Mouse (Mus musculus) lung, postnatal 25 days (tissue): ENCODE data around the gene Gm3336.
A peak's percentile ranks its signal among the peaks of the same experiment; 100 is the strongest.

Experiments
- DNase-seq: peaks from one replicate; pipeline ENCODE4 v3.0.0; 2022; ENCODE audit warnings: low spot score

The Gm3336 gene

DNA sequence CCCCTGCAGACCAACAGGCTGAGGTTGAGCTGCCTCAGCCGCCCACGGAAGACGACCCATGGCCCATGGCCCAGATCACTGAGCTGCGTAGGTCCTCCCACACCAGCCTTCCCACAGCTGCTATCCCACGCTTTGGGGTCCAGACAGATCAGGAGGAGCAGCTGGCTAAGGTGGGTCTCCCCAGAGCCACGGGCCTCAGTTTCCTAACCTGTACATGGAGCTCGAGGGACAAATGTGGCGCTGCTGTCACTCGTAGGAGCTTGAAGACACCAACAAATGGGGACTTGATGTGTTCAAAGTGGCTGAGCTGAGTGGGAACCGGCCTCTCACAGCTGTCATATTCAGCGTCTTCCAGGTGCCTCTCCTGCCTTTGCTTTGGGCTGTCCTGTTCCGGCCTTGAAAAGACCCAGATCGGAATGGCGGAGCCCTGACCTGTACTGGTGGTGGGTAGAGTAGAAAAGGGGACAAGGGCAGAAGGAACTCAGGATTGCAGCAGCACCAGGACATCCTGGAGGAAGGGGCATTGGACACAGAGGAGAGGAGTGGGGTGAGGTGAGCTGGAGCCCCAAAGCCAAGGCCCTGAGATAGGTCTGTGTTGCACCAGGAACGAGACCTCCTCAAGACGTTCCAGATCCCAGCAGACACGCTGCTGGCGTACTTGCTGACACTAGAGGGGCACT lies 29.0 kb downstream of the Gm3336 start:
- no peak for DNase-seq

DNA sequence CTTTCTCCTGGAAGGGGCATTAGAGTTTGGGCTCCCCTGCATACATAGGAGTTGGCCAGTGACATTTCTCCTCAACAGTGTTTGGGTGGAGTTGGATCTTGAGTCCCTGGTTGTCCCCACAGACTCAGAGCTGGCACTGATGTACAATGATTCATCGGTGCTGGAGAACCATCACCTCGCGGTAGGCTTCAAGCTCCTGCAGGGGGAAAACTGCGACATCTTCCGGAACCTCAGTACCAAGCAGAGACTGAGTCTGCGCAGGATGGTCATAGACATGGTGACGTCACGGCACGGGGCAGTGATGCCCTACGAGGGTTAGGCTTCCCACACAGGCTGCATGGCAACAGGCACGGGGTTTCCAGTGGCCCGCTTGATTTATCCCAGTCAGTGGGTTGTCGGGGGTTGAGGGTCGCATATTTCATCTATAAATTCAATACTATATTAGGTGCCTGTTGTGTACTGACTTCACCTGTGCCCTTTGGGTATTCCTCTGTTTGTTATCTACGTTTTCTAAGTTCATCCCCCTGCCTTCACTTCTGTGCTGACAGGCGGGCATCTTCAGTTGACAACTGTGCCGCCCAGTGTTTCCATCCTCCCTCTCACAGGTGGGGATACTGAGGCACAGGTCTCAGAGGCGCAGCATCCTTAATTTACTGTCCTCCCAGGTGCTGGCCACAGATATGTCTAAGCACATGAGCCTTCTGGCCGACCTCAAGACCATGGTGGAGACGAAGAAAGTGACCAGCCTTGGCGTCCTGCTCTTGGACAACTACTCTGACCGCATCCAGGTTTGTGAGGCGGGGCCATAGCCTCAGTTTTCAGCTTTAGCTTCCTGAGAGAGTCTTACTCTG lies 30.1 kb downstream of the Gm3336 start:
- no peak for DNase-seq

DNA sequence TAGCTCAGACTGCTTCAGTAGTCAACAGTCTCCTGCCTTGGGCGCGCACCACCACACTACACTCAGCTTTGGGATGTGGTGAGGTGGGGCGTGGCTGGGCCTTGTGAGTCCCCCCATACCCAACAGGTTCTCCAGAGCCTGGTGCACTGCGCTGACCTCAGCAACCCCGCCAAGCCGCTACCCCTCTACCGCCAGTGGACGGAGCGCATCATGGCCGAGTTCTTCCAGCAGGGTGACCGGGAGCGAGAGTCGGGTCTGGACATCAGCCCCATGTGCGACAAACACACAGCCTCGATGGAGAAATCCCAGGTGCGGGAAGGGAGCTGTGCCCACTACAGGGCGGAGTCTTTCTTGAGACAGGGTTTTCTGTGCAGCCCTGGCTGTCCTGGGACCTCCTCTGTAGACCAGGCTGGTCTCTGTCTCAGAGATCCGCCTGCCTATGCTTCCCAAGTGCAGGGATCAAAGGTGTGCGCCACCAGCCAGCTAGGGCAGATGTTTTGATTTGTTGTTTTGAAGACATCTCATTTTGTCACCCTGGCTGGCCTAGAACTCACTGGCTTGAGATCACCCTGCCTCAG lies 30.8 kb downstream of the Gm3336 start:
- no peak for DNase-seq

DNA sequence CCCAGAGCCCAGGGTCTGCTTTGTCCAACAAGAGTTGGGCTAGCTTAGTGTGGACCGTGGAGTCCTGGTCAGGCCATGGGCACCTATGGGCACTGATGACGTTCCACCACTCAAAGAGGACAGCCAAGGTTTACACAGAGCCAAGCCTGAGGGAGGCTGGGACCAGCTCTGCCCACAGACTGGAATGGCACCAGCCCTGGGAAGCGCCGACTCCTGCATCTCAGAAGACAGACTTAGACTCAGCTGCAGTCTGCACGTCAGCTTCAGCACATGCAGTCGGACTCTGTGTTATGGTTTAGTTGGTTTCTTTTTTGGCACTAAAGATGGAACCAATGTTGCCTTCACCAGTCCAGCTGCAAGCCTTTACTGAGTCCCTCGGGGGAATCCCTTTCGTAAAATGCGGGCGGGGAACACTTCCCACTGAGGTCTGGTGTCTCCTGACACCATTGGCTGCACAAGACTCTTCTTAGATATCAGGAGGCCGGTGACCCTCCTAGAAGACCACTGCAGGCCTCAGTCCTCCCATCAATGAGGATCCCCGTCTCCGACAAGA lies 31.9 kb downstream of the Gm3336 start:
- DNase-seq, result no peak

DNA sequence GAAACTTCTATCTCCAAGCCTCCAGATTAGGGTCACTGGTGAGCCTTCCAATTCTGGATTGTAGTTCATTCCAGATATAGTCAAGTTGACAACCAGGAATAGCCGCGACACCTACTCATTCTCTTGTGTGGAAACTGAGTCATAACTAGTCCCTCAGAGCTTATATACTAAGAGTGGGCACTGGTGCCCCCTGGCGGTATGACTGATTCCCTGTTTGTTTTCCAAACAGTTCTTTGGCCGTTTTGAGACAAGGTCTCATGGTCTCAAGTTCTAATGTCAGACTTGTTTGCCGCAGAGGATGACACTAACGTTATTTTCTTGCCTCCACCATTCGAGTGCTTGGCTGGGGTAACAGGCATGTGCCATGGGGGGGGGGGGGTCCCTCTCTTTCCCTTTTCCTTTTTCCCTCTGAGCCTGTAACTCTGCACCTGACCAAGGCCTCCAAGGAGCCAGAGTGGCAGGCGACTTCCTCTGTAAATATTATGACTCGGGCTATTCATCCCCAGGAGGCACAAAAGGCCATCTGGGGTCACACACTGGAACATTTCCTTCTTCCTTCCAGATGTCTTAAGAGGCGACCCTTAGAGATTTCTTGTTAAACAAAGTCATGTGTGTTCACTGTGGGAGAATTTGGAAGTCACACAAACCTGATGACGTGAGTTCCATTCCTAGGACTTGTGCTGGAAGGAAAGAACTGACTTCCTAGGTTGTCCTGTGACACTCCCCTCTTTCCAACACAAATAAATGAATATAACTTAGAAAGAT lies 33.8 kb downstream of the Gm3336 start:
- DNase-seq, result peak; percentile 95

DNA sequence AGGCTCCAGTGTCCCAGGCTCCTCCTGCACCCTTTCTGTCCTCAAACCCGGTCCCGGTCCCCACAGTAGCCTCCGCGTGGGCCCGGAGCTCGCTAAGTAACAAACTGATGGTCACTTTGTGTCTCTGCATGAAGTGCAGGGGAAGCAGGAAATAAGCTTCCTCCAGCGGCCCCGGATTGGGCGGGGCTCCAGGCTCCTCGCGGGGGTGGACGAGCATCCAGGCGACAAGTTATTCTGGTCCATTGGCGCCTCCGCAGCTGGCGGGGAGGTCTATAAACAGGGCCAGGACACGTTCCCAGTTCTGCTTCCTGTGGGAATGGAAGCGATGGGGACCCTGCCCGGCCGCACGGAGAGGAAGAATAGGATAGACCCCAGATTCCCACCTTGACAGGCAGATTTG lies 34.8 kb downstream of the Gm3336 start:
- DNase-seq, result peak; percentile 94

DNA sequence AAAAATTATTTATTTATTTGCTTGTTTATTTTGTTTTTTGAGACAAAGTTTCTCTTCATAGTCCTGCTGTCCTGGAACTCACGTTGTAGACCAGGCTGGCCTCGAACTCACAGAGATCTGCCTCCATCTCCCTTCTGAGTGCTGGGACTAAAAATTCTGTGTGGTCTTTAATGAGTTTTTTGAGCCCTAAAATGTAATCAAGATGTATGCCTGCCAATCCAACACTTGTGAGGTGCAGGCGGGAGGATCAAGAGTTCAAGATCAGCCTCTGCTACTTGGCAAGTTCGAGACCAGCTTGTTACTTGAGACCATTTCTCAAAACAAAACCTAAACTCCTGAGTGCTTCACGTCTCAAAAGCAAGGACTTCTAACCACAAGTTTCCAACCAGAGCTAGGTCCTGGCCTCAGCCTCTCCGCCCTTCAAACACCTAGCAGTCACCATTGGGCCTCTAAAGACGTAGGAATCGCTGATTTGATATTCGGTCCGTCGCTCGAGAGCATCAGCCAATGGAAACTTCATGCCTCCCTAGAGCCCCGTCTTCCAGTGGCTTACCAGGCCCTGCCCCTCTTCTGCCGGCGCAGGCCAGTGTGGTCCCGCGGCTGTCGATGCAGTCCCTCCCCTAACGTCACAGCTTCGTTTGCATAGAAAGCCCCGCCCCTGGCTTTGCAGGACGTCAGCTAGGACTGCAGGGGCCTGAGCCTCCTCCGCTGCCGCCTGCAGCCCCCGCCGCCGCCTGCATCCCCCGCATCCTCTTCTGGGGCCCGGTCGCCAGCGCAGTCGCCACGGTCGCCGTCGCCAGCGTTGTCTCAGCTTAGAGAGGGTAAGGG lies 35.9 kb downstream of the Gm3336 start, which contains the start of gene Rab3a:
TSS of gene Rab3a (plus strand) at position 637 of the 828 bp plus-strand sequence.
- peak; percentile 99 for DNase-seq

DNA sequence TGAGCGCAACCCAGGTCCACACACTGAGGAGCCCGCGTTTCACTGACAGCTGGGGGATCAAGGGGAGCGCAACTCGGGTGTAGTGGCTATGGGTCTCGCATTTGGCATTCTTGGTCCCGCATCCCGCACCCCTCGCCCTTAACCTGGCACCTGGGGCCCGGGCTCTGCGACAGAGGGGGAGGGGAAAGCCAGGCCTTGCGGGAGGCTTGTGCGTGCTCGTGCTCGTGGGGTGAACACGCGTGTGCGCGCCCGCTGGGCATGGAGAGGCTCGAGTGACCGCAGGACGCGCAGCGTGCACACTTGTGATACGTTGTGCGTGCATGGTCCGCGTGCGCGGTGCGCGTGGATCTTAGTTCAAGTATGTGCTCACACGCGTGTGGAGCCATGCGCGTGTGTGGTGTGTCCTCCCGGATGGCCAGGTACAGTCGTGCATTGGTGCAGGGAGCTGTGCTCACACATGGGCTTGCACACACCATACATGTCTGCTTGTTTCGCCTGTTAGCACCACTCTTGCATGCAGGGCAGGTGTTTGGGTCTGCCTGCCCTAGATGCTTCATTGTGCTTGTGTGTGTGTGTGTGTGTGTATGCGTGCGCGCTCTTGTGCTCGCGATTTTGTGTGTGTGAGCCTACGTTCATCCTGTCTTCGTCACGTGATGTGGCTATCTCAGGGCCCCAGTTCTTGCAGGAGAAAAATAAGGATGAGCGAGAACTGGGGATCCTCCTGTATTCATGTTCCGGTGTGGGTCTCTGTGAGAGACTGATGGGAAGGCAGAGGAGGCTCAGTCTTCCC lies 36.7 kb downstream of the Gm3336 start:
- no peak for DNase-seq

DNA sequence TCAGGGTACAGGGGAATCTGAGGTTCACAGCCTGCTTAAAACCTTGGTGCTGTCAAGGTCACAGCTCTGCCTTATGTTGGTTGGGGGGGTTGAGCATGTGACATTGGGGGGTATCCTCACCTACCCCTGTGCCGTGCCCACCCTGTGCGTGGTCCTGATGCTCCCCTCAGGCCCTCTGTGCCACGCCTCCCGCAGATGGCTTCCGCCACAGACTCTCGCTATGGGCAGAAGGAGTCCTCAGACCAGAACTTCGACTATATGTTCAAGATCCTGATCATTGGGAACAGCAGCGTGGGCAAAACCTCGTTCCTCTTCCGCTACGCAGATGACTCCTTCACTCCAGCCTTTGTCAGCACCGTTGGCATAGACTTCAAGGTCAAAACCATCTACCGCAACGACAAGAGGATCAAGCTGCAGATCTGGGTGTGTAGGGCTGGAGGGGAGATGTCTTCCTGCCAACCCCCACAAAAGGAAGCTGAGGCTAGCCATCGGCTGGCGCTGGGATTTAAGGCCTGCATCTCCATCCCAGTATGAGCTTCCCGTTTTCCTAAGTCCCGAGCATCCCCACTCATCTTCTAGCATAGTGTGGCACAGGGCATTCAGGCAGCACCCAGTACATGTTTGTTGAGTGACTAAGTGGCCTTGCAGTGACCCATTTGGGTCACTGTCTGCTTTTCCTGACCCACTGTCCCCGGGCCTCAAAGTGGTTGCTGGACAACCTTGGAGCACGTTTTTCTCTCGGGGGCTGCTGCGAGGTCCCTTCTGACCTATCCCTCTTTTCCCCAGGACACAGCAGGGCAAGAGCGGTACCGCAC lies 37.5 kb downstream of the Gm3336 start:
- DNase-seq, result no peak

DNA sequence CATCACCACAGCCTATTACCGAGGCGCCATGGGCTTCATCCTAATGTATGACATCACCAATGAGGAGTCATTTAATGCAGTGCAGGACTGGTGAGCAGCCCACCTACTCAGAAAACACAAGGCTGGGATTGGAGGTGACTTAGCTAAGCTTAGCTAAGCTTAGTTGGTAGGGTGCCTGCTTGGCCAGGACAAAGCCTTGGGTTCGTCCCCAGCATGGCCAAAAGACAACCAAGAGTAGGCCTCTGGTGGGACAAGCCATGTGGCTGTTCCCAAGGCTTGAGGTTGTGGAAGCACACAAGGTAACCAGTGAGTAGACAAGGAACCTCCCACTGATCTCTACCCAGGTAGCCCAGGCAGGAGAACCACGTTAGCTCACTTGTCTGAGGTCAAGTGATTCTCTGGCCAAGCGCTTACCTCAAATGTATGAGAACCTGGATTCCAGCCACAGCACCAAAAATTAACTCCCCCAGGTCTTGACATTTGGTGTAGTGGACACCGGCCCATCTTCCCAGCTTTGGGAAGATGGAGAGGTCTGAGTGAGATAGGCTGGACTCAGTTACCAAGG lies 38.2 kb downstream of the Gm3336 start:
- DNase-seq, result no peak

DNA sequence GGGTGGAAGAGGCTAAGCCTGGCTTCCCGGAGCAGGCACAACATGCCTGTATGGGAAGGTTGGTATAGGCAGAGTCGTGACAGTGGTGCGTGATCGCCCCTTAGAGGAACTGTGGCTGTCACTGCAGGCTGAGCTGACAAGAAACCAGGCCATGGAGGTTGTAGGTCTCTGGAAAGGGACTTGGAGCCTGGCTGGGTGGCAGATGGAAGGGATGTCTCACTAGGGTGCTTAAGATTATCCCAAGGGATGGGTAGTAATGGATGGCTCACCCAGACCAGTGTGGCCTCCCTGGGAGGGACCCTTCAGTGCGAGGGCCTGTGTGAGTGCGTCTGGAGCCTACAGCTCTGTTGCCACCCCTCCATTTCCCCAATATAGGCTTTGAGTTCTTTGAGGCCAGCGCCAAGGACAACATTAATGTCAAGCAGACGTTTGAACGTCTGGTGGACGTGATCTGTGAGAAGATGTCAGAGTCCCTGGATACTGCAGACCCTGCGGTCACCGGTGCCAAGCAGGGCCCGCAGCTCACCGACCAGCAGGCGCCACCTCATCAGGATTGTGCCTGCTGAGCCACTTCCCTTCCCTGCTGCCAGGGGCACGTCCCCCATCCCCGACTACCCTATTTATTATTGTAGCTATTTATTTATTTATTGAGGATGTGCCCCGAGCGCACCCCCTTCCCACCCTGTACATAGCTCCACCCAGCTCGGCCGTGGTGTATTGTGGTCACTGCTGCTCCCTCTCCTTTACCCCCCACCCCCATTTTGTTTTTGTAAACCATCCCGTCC lies 39.4 kb downstream of the Gm3336 start:
- DNase-seq, result no peak

DNA sequence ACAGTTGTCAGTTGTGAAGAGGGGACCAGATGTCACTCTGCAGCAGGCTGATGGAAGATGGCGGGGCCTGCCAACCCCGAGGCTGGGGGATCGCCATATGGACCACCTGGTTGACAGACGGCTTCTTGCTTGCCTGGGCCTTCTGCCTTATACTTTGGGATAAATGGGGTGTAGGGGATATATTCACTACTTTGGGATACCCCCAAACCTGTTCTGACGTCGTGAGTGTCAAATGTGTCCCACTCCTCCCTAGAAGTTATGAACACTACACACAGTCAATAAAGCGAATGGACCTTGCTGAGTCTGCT lies 39.9 kb downstream of the Gm3336 start:
- no peak for DNase-seq

DNA sequence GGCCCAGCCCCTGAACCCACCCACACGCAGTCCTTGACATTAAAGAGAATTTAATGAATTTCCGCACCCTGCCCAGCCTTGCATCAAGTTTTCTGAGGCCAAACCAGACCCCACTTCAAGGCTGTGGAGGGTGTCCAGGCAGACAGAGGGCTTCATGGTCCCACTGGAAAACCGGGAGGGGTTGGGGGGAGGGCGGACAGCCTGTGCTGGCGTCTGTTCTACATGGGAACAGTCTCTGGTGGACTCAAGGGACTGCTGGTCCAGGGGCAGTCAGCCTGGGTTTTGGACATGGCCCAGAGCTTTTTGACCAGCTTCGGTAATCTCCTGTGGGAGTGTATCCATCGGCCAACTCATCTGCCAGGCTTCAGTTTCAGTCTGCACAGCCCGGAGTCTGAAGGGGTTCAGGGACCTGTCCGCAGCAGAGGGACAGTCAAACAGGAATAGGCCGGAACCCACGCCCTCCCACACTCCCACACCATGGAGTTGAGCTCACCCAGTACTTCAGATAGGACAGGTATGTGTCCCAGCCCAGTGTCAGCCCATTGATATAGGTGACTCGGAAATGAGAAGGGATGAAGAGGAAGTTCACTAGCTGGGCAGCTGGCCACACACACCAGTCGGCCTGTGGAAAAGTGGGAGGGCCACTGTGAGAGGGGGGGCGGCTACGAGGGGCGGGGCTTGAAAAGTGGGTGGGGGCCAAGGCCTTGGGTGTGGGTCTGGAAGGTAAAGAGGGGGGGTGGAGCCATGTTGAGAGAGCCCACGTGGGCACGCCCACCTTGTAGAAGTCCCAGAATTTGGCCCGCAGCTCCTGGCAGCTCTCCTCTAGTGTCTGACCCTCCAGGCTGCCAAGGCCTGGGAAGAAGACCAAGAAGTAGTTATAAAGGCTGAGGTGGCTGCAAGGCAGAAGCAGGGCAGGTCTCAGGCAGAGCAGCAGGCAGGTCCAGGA lies 40.5 kb downstream of the Gm3336 start:
- DNase-seq, result peak; percentile 75

DNA sequence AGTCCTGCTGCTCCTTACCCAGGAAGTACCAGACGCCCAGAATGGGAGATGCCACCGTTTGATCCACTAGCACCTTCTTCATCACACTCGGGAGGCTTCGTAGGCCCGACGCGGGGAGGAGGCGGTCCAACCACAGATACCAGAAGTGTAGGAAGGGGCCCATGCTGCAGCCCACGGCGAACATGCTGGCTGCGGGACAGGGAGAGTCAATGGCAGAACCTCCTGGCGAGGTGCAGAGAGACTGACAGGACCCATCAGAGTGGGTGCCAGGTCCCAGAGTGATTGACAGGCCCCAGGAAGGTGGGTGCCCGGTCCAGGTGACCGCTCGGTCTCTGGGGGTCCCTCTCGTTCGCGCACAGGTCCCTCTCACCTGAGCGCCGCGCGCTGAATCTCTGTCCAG lies 42.0 kb downstream of the Gm3336 start:
- DNase-seq, result no peak

DNA sequence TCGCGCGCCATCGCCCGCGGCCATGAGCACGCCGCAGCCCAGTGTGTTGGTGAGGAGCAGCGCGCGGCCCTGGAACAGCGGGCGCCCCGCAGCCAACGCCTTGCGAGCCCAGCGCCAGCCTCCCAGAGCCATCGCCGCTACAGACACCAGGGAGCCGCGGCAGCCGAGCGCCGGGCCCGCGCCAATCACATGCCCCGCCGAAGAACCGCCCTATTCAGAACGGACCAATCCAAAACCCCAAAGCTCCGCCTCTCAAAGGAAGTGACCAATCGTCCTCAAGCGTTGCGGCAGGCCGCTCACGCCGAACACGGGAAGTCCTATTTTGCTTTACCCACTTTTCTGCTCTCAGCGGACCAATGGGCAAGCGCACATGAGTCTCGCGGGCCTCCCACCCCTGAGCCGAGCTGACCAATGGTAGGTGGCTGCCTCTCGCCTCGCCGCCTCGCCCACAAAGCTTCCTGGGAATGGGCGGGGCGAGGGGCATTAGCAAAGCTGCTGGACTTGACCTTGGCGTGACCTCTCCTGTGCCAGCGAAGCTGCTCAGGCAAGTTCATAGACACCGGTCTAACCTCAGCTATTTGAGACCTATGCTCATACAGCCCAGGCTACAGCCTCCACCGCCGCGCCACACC lies 42.5 kb downstream of the Gm3336 start, which contains the start of gene Mpv17l2:
TSS of gene Mpv17l2 (minus strand) at position 172 of the 632 bp plus-strand sequence.
- DNase-seq, result peak; percentile 99

DNA sequence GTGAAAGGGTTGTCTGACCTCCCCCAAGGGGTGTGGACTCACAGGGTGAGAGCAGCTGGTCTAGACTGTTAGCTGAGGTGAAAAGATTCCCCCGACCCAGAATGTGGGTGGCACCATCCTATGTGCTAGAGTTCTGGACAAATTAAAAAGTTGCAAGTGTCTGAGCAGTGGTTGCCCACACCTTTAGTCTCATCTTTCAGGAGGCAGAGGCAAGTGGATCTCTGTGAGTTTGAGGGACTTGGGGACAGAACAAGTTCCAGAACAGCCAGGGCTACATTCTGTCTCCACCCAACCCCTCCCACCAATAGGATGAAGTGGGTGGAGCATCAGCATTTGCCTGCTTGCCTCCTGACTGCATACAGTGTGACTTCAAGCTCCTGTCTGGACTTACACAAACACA lies 43.8 kb downstream of the Gm3336 start:
- DNase-seq, result no peak

DNA sequence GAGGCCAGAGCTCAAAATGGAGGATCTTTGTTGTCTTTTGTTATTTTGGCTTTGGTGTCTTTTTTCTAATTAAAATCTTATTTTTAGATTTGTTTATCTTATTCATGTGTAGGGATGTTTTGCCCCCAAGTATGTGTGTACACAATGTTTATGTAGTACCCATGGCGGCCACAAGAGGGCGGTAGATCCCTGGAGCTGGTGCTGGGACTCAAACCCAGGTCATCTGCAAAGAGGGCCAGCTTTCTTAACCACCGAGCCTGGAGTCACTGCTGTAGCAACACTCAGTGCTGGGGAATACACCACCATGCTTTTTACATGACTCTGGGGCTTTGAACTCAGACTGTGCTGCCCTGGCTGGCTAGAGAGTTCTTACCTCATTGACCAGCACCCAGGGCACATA lies 45.0 kb downstream of the Gm3336 start:
- DNase-seq, result no peak
